In genomic region chr14:121057750-121058149, GRCm38 (mm10) we compare ENCODE assay signal across 16 mouse cellular contexts.
"Had no signal": no experiment of that assay in that cellular context is flagged by ENCODE, and none has a peak within 500 bp of the region (broad histone marks: within the 10 kb centered on the region; RNA-seq: fewer than 3 reads in every experiment).

No protein-coding gene starts in this region.

- H3K27me3 ChIP-seq: neural tube, embryonic 12.5 days; neural tube, embryonic 13.5 days; neural tube, embryonic 15.5 days; stomach, embryonic 15.5 days had no signal

- H3K27ac ChIP-seq: neural tube, embryonic 12.5 days; neural tube, embryonic 13.5 days; neural tube, embryonic 15.5 days; stomach, embryonic 15.5 days; stomach, postnatal 0 days had no signal

- H3K4me3 ChIP-seq: neural tube, embryonic 12.5 days; neural tube, embryonic 13.5 days; neural tube, embryonic 15.5 days; stomach, embryonic 15.5 days had no signal

- DNase-seq: retina, postnatal 1 day; right cerebral cortex, adult 18-20 months; right cerebral cortex, postnatal 14 days; right cerebral cortex, postnatal 25 days; right cerebral cortex, postnatal 4 days; spleen, adult 18-20 months; thymus, adult 18-20 months; thymus, adult 2 months; thymus, postnatal 25 days; thymus, postnatal 36 days; thymus, postnatal 4 days had no signal

- H3K36me3 ChIP-seq: neural tube, embryonic 12.5 days; neural tube, embryonic 13.5 days; neural tube, embryonic 15.5 days; stomach, embryonic 15.5 days had no signal

- H3K4me2 ChIP-seq: neural tube, embryonic 12.5 days; neural tube, embryonic 13.5 days; neural tube, embryonic 15.5 days; stomach, embryonic 15.5 days had no signal

- H3K9me3 ChIP-seq: neural tube, embryonic 12.5 days; neural tube, embryonic 13.5 days; neural tube, embryonic 15.5 days; stomach, embryonic 15.5 days had no signal

- H3K9ac ChIP-seq: neural tube, embryonic 12.5 days; neural tube, embryonic 13.5 days; neural tube, embryonic 15.5 days; stomach, embryonic 15.5 days had no signal
